Mouse (Mus musculus): ENCODE data around the gene Lhpp. TPM values are rescaled to one million over a fixed set of nuclear protein-coding genes. Genes with fewer than 3 reads are reported as not detected.
"Not testable (repeated sequence)": the region's sequence is repeated elsewhere in the genome, so short reads cannot be mapped to it uniquely, and the experiment has no call there.

Lhpp gene
- total RNA-seq, 2 experiments from 2014 or later = 15.5 to 16.3 TPM

- intact Hi-C loops (cut with DNase I) = loop anchor here (2.0 to 5.0 kb wide), 3 partner anchors 55 to 345 kb away; no protein-coding TSS in a partner anchor
- peak overlapping the region; percentile 72 for H3K27ac ChIP-seq
These were observed 47.1 kb downstream of the Lhpp start for GRCm38 (mm10) chr7:132657371-132658057.

GRCm38 (mm10) chr7:132658058-132658450 is 47.6 kb downstream of the Lhpp start:
- no peak for TF ChIP-seq CTCF (IDR thresholded peaks at IDR 0.05)
- H3K27ac ChIP-seq = peak overlapping the region; percentile 72
- no peak overlapping the region for H3K4me3 ChIP-seq
- intact Hi-C loops (cut with DNase I) = loop anchor here (5.0 kb wide), 2 partner anchors 74 to 344 kb away; no protein-coding TSS in a partner anchor
- DNase-seq (ENCODE audit: extremely low spot score in 1 of 2, low spot score in 2 of 2) = peak in 1 of 2 experiments; percentile 24

More at GRCm38 (mm10) chr7:132657371-132658057, 47.1 kb downstream of the Lhpp start:
- DNase-seq (ENCODE audit: extremely low spot score in 1 of 2, low spot score in 2 of 2) = no peak
- no peak for TF ChIP-seq CTCF (IDR thresholded peaks at IDR 0.05)
- no peak overlapping the region for H3K4me3 ChIP-seq

DNA sequence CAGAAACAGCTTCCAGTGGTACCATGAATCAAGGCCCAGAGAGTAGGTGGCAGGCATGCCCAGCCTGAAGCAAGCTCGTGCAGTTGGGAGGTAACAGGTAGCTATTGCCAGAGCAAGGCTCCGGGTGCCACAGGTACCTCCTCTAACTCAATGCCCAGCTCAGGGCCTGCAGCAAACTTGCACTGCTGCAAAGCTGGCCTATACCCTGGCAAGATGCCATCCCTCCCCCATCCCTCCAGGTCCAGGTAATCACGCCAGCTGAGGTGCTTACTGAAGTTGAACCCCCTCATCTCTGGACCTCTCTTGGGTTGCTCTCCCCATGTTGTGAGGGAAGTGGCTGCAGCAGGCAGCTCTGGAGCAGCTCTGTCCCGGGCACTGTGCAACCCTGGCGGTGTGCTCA is 48.2 kb downstream of the Lhpp start:
- no peak overlapping the region for H3K4me3 ChIP-seq
- intact Hi-C loops (cut with DNase I) = loop anchor here (5.0 kb wide), 2 partner anchors 74 to 344 kb away; no protein-coding TSS in a partner anchor
- no peak for DNase-seq (ENCODE audit: extremely low spot score in 1 of 2, low spot score in 2 of 2)
- H3K27ac ChIP-seq = peak overlapping the region; percentile 72; the same call in 1 of the 2 replicates
- TF ChIP-seq CTCF (IDR thresholded peaks at IDR 0.05) = no peak

DNA sequence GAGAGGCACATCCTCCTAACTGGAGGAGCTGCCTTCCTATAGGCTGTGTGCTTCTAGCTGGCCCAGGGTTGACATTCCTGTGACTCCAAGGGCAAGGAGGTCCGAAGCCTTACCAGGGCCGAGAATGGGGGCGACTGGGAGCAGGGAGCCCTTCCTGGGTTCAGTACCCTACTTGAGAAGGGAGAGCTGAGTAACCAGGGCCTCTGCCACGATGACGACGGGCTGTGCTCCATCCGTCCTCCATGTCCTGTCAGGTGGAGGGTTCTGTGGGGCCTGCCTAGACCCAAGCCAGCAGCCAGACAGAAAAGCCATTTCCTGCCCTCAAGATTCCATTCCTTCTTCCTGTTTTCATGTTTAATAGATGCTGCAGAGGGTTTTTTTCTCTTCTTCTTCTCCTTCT is 49.2 kb downstream of the Lhpp start:
- DNase-seq (ENCODE audit: extremely low spot score in 1 of 2, low spot score in 2 of 2) = no peak
- no peak overlapping the region for H3K27ac ChIP-seq
- intact Hi-C loops (cut with DNase I) = loop anchor here (5.0 kb wide), 2 partner anchors 73 to 343 kb away; no protein-coding TSS in a partner anchor

DNA sequence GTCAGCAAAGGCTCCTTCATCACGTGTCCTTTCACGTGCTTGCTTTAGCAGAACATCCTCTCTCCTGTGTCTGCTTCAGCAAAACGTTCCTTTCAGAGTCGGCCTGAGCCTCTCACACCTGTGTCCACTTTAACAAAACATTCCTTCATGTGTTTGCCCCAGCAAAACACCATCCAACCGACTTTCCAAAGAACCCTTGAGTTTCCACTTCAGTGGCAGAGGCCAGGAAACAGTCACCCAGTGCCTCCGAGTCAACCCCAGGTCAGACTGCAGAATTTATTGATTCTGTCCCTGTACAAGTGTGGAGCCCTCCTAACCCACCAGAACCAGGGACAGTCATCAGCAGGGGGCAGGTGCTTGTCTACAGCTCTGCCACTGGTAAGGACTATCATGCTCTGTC is 52.4 kb downstream of the Lhpp start:
- intact Hi-C loops (cut with DNase I); DNase-seq (ENCODE audit: extremely low spot score in 1 of 2, low spot score in 2 of 2); H3K4me3 ChIP-seq; H3K27ac ChIP-seq: not testable (repeated sequence)

More for the DNA sequence above, 49.2 kb downstream of the Lhpp start:
- TF ChIP-seq CTCF (IDR thresholded peaks at IDR 0.05) = no peak
- H3K4me3 ChIP-seq = no peak overlapping the region

GRCm38 (mm10) chr7:132664815-132665214 is 54.4 kb downstream of the Lhpp start:
- no peak for TF ChIP-seq CTCF (IDR thresholded peaks at IDR 0.05)
- H3K4me3 ChIP-seq = no peak overlapping the region
- H3K27ac ChIP-seq = no peak overlapping the region
- intact Hi-C loops (cut with DNase I) = no loop called here
- DNase-seq (ENCODE audit: extremely low spot score in 1 of 2, low spot score in 2 of 2) = no peak

GRCm38 (mm10) chr7:132665664-132666382 is 55.4 kb downstream of the Lhpp start:
- Histone ChIP-seq H3K4me3 (no peak overlapping the region), H3K27ac (no peak overlapping the region)
- no peak for TF ChIP-seq CTCF (IDR thresholded peaks at IDR 0.05)
- intact Hi-C loops (cut with DNase I) = no loop called here
- no peak for DNase-seq (ENCODE audit: extremely low spot score in 1 of 2, low spot score in 2 of 2)

GRCm38 (mm10) chr7:132666516-132666915 is 56.1 kb downstream of the Lhpp start:
- DNase-seq (ENCODE audit: extremely low spot score in 1 of 2, low spot score in 2 of 2) = no peak
- no peak overlapping the region for H3K27ac ChIP-seq
- no peak for TF ChIP-seq CTCF (IDR thresholded peaks at IDR 0.05)
- no peak overlapping the region for H3K4me3 ChIP-seq
- intact Hi-C loops (cut with DNase I) = no loop called here

DNA sequence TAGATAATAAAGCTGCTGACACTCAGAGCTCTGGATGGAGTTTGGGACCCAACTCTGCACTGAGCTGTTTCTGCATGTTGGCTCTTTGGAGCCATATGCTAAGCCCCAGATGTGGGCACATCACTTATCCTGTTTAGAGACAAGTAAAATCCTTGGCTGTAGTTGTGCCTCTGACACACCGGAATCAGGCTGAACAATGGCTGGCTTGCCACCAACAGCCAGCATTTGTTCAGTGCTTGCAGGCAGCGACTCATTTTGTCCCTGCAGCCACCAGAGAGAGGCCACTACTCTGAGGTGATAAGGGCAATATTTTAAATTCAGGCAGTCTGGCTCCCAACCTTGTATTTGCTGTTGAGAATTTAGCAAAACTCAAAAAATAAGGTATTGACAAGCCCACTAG is 58.2 kb downstream of the Lhpp start:
- TF ChIP-seq CTCF (IDR thresholded peaks at IDR 0.05) = no peak
- Histone ChIP-seq H3K27ac (no peak overlapping the region), H3K4me3 (no peak overlapping the region)
- DNase-seq (ENCODE audit: extremely low spot score in 1 of 2, low spot score in 2 of 2) = no peak
- intact Hi-C loops (cut with DNase I) = no loop called here

- DNase-seq (ENCODE audit: extremely low spot score in 1 of 2, low spot score in 2 of 2) = no peak
- Histone ChIP-seq H3K27ac (no peak overlapping the region), H3K4me3 (no peak overlapping the region)
- intact Hi-C loops (cut with DNase I) = no loop called here
- TF ChIP-seq CTCF (IDR thresholded peaks at IDR 0.05) = no peak
These were observed 59.8 kb downstream of the Lhpp start for GRCm38 (mm10) chr7:132669999-132670862.

GRCm38 (mm10) chr7:132670863-132671165 is 60.4 kb downstream of the Lhpp start:
- TF ChIP-seq CTCF (IDR thresholded peaks at IDR 0.05) = no peak
- intact Hi-C loops (cut with DNase I) = no loop called here
- Histone ChIP-seq H3K4me3 (no peak overlapping the region), H3K27ac (no peak overlapping the region)
- no peak for DNase-seq (ENCODE audit: extremely low spot score in 1 of 2, low spot score in 2 of 2)

All from left cerebral cortex, adult 2 months (tissue).